Mouse (Mus musculus) adrenal gland, postnatal 0 days (tissue): Measurements from ENCODE around the gene Arpc1b. TPM values are rescaled to one million over a fixed set of nuclear protein-coding genes. Genes with fewer than 3 reads are reported as not detected.

Source experiments
- polyA plus RNA-seq: library from polyadenylated mRNA; unstranded; fragments of >200 nt; fragmentation: Nextera tagmentation; extraction: Ambion mirVana; gene quantifications from 2 replicates; pipeline ENCODE4 v1.2.1, GENCODE M21; 2015

Arpc1b gene
- polyA plus RNA-seq = 311 and 374 TPM in 2 replicates

DNA sequence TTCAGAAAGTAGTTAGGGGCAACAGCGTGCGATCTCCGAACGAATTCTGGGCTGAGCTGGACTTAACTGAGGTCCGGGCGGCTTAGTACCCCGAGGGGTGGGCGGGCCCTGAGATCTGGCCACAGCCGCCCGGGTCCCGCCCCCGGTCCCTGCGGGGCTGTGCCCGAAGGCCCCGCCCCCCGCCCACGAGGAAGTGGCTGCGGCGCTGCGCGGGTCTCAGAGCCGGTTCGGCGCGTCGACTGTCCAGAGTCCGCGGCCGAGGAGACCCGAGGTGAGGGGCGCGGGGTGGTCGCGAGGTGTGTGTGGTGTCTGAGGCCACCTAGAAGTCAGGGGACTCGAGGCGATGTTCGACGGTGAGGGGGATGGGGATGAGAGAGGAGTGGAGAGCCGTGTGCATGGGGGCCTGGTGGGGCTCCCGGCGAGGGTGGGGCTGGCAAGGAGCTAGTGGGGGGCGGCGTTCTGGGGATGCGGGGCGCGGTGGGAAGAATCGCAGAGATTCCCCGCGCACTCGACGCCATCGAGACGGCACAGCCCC lies at the start of gene Arpc1b:
Arpc1b (plus strand) TSS at position 145 of the 535 bp plus-strand sequence.

DNA sequence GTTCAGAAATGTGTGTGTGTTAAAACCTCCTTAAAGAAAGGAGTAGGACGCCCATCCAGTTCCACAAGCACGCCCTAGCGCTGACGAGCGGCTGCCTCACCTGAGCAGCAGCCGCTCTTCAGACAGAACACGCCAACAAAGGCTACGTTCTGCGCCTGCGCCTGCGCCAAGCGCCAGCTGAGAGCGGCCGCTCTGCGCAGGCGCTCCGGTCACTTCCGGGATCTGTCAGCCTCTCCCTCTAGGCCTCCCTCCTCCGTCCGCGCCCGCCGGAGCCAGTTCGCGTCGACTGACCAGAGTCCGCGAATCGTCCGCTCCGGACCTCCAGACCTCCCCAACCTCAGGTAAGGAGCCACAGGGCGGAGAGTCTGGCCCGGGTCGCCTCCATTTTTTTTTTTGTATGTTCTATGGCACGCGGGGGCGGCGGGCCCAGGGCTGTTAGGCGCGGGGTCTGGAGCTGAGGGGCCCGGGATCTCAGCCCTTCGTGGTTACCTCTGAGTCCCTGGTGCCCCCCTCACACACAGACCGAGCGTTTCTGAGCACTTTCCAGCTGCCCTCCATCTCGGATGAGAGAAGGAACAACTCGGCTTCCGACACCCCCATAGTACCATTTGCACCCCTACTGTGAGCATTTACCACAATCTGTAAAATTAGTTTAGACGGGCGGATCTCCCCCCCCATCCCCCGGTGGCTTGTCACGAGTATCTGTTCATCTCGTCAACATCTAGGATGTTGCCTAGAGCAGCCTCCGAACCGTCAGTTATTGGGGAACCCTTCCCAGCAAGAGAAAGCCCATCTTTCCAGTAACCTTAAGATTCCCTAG lies 30.2 kb upstream of the Arpc1b start, which contains the start of the genes Arpc1a and Kpna7:
Arpc1a (plus strand) TSS at position 199 of the 820 bp plus-strand sequence.
Kpna7 (minus strand) TSS at position 399 of the 820 bp plus-strand sequence.

DNA sequence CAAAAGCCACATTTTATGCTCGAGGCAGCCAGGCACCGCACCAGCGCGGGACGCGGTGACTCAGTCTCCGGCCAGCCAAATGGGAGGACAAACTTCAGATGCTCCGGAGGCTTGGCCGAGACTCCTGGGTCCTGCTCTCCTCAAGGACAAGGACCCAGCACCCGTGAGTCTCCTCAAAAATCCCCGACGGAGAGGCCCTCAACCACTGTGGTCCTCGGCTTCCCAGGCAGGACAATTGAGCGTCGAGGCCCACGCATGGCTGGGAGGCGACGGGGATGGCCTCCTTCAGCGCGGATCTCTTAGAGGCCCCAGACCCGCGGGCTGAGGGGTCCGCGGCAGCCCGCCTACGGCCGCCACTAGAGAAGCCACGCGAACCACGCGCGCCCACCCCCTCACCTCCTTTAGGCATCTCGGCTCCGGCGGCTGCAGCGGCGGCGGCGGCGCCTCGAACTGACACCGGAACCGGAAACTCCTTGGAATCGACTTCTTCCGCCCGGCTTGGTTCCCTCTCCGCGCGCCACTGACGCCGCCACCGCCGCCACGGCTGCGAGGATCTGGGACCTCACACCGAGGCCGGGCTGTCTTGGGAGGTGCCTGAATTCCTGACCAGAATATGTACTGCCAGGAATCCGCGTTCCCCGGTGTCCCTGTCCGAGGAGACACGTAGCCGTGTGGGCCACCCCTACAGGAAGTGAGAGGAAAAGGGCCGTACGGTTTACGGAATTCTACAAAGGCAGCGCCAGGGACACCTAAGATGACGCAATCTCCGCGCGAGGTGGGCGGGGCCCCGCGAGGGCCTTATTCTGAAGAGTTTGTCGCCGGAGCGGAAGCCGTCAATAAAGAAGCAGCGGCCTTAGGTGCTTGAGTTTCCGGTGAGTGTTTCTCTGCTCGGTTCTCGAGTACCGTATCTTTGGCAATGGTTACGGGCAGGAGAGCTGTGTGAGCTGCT lies 25.8 kb downstream of the Arpc1b start, which contains the start of the genes Pdap1 and Bud31:
Pdap1 (minus strand) TSS at position 668 of the 949 bp plus-strand sequence.
Bud31 (plus strand) TSS at position 792 of the 949 bp plus-strand sequence.

DNA sequence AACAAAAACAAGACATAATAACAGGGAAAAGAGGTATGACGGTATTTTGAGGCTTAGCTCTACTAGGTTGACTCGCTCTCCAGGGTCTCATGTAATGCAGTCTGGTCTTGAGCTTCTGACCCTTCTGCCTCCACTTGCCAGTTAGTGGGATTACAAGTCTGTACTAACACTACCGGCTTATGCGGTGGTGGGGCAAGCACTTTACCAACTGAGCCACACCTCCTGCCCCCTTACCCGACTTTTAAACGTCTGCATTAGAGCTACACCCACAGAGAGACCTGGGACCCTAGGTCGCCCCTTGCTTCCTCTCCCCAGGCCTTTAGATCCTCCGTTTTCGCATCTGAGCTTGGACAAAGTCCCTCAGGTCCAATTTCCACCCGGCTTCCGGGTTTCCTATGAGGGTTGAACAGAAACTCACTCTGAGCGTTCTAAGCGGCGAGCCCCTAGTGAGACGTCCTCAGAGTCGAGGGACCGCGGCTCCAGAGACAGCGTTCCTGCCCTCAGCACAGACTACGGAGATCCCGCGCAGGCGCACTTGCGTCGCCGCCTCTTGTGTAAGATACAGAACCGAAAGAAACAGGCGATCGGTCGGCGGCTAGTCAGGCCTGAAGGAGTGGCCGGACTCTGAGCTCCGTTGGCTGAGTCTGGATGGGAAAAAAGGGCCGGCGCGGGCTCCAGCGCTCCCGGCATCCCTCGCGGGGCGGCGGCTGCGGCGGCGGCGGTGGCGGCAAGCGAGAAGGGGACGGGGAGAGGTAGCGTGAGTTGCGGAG lies 52.7 kb downstream of the Arpc1b start, which contains the start of the genes Ptcd1 and Cpsf4:
Ptcd1 (minus strand) TSS at position 573 of the 770 bp plus-strand sequence.
Cpsf4 (plus strand) TSS at position 678 of the 770 bp plus-strand sequence.

Other genes starting within 250 kb of the Arpc1b start
- 9.3 and 9.7 TPM in 2 replicates for gene Smurf1, start 148.4 kb upstream of the Arpc1b start, polyA plus RNA-seq
- not detected in 2 replicates for gene Gm4871, start 81.5 kb upstream of the Arpc1b start, polyA plus RNA-seq
- gene 1700018F24Rik, start 71.2 kb upstream of the Arpc1b start, polyA plus RNA-seq = not detected in 2 replicates
- 103 and 127 TPM in 2 replicates for gene Arpc1a, start 30.4 kb upstream of the Arpc1b start, polyA plus RNA-seq
- 0.06 TPM in 1 of 2 replicates, not detected in the other for gene Kpna7, start 30.2 kb upstream of the Arpc1b start, polyA plus RNA-seq
- gene Pdap1, start 26.0 kb downstream of the Arpc1b start, polyA plus RNA-seq = 58.7 and 70.8 TPM in 2 replicates
- 227 and 301 TPM in 2 replicates for gene Bud31, start 26.1 kb downstream of the Arpc1b start, polyA plus RNA-seq
- 14.4 and 25.9 TPM in 2 replicates for gene Ptcd1, start 52.9 kb downstream of the Arpc1b start, polyA plus RNA-seq
- 19.0 and 22.3 TPM in 2 replicates for gene Cpsf4, start 53.0 kb downstream of the Arpc1b start, polyA plus RNA-seq
- 935 and 1,769 TPM in 2 replicates for gene Atp5j2, start 77.8 kb downstream of the Arpc1b start, polyA plus RNA-seq
- gene Zkscan14, start 87.7 kb downstream of the Arpc1b start, polyA plus RNA-seq = 12.5 and 13.6 TPM in 2 replicates
- gene Zkscan5, start 90.3 kb downstream of the Arpc1b start, polyA plus RNA-seq = 7.9 and 8.7 TPM in 2 replicates
- gene Zfp655, start 117.5 kb downstream of the Arpc1b start, polyA plus RNA-seq = 35.8 and 45.4 TPM in 2 replicates
- 0.35 and 0.50 TPM in 2 replicates for gene Zscan25, start 166.3 kb downstream of the Arpc1b start, polyA plus RNA-seq
- not detected in 2 replicates for gene Cyp3a57, start 231.1 kb downstream of the Arpc1b start, polyA plus RNA-seq